Mouse (Mus musculus): ENCODE data around the gene Camta2. TPM values are rescaled to one million over a fixed set of nuclear protein-coding genes. Genes with fewer than 3 reads are reported as not detected.

Camta2 gene
- polyA plus RNA-seq, 1 experiment from 2014 or later = 12.8 TPM

DNA sequence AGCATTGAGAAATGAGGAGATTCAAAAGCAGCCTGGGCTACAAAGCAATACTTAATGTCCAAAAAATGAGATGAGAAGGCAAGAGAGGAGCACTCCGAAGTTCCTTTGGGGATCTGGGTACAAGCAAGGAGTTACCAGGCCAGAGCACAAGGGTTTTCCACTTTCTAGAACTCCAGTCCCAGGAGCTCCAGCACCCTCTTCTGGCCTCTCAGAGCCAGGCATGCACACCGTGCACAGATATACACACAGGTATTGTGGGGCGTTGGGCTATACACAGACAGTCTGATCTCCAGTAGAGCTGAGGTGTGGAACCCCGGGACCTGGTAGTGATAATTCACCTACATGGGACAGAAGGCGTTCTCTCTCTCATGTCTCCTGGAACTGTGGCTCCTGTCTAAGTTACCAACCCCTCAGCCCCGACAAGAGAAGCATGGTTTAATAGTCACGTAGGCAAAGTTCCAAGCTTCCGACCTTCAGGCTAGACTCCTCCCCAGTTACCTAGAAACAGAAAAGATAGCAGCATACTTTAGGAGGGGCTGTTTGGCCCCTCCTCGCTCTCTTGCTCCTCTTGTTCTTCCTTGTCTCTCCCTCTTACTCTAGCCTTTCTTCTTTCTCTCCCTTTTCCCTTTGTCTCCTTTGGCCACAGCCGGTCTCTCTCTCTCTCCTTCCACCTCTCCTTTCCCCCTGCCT is 64.7 kb downstream of the Camta2 start:
- Histone ChIP-seq H3K27me3 (no peaks in the 10 kb centered on the region), H3K27ac (no peak overlapping the region), H3K9me3 (no peaks in the 10 kb centered on the region), H3K9ac (no peak overlapping the region), H3K4me2 (no peak overlapping the region), H3K4me3 (no peak overlapping the region), H3K4me1 (0 out of 2 replicates have a peak, but pooled peaks cover 8% of the 10 kb centered on the region), H3K36me3 (no peaks in the 10 kb centered on the region)
- no peak for ATAC-seq (ENCODE audit: borderline replicate concordance, extremely low read depth, low FRiP score, low TSS enrichment)
- 61% methylated on average over 10 of the region's 10 CpGs for WGBS

DNA sequence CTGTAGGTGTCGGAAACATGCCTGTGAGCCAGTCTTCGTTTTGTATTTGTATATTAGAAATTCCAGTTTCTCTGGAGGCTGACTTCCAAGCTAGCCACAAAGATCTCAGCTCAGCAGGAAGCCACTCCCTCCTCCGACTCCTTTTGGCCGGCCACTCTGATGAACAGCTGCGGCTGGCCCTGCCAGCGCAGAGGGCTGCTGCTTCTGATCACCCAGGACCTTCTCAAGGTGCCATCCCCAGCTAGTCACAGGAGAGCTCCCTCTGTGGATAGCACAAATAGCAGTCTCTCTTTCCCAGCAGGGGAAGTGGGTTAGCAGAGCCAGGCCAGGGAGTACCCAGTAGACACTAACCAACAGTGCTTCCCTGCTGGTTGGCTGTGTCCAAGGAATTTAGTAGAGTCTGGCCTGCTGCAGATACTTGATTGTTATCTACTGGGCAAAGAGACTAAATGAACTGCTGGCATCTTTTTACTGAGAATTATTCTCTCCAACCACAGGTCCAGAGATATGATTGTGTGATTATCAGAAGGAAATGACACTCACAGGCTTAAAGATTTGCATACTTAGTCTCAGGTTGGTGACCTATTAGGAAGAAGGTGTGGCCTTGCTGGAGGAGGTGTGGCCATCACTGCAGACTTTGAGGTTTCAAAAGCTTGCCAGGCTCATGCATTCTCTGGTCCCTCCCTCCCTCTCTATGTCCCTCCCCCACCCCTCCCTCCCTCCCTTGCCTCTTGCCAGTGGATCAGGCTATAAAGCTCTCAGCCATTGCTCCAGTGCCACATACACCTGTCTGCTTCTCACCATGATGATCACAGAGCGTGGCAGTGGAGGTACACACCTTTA is 65.7 kb downstream of the Camta2 start:
- no peak overlapping the region for H3K9ac ChIP-seq
- WGBS = 40% methylated on average over 7 of the region's 7 CpGs
- no peak overlapping the region for H3K27ac ChIP-seq
- ATAC-seq (ENCODE audit: borderline replicate concordance, extremely low read depth, low FRiP score, low TSS enrichment) = 0 out of 2 replicates have a peak, but pooled peaks have one; percentile 27
- H3K4me1 ChIP-seq = 0 out of 2 replicates have a peak, but pooled peaks cover 8% of the 10 kb centered on the region
- no peak overlapping the region for H3K4me2 ChIP-seq
- no peaks in the 10 kb centered on the region for H3K9me3 ChIP-seq
- no peak overlapping the region for H3K4me3 ChIP-seq
- no peaks in the 10 kb centered on the region for H3K36me3 ChIP-seq
- no peaks in the 10 kb centered on the region for H3K27me3 ChIP-seq

Small RNA genes within 50 kb of the gene (microRNA-seq; reads per million reads assigned to microRNA genes)
- not detected for gene Mir6925

Other genes starting within 250 kb of the Camta2 start
- 40.5 and 43.1 TPM in 2 replicates for gene Med11, start 236.2 kb downstream of the Camta2 start, polyA plus RNA-seq (2015; fragmentation: Nextera tagmentation; extraction: Ambion mirVana)
- 0.45 and 0.73 TPM in 2 replicates for gene Zmynd15, start 228.7 kb downstream of the Camta2 start, polyA plus RNA-seq (2015; fragmentation: Nextera tagmentation; extraction: Ambion mirVana)
- 6.3 and 7.3 TPM in 2 replicates for gene Cxcl16, start 228.1 kb downstream of the Camta2 start, polyA plus RNA-seq (2015; fragmentation: Nextera tagmentation; extraction: Ambion mirVana)
- 1.2 and 1.8 TPM in 2 replicates for gene Tm4sf5, start 182.9 kb downstream of the Camta2 start, polyA plus RNA-seq (2015; fragmentation: Nextera tagmentation; extraction: Ambion mirVana)
- 1.0 and 1.2 TPM in 2 replicates for gene Vmo1, start 173.5 kb downstream of the Camta2 start, polyA plus RNA-seq (2015; fragmentation: Nextera tagmentation; extraction: Ambion mirVana)
- gene Gltpd2, start 168.9 kb downstream of the Camta2 start, polyA plus RNA-seq (2015; fragmentation: Nextera tagmentation; extraction: Ambion mirVana) = 0.62 and 0.86 TPM in 2 replicates
- gene Psmb6, start 162.7 kb downstream of the Camta2 start, polyA plus RNA-seq (2015; fragmentation: Nextera tagmentation; extraction: Ambion mirVana) = 771 and 802 TPM in 2 replicates
- not detected in 2 replicates for gene Gm40193, start 155.2 kb downstream of the Camta2 start, polyA plus RNA-seq (2015; fragmentation: Nextera tagmentation; extraction: Ambion mirVana)
- gene Pld2, start 148.0 kb downstream of the Camta2 start, polyA plus RNA-seq (2015; fragmentation: Nextera tagmentation; extraction: Ambion mirVana) = 8.6 and 8.9 TPM in 2 replicates
- 8.6 and 10.8 TPM in 2 replicates for gene Mink1, start 125.2 kb downstream of the Camta2 start, polyA plus RNA-seq (2015; fragmentation: Nextera tagmentation; extraction: Ambion mirVana)
- gene 4930544D05Rik, start 72.3 kb downstream of the Camta2 start, polyA plus RNA-seq (2015; fragmentation: Nextera tagmentation; extraction: Ambion mirVana) = not detected in 2 replicates
- gene Chrne, start 68.9 kb downstream of the Camta2 start, polyA plus RNA-seq (2015; fragmentation: Nextera tagmentation; extraction: Ambion mirVana) = 0.26 TPM in 1 of 2 replicates, not detected in the other
- 0.37 and 0.38 TPM in 2 replicates for gene Gp1ba, start 49.0 kb downstream of the Camta2 start, polyA plus RNA-seq (2015; fragmentation: Nextera tagmentation; extraction: Ambion mirVana)
- 101 and 119 TPM in 2 replicates for gene Rnf167, start 40.9 kb downstream of the Camta2 start, polyA plus RNA-seq (2015; fragmentation: Nextera tagmentation; extraction: Ambion mirVana)
- gene Slc25a11, start 40.6 kb downstream of the Camta2 start, polyA plus RNA-seq (2015; fragmentation: Nextera tagmentation; extraction: Ambion mirVana) = 150 and 162 TPM in 2 replicates
- 1,970 and 2,089 TPM in 2 replicates for gene Pfn1, start 33.5 kb downstream of the Camta2 start, polyA plus RNA-seq (2015; fragmentation: Nextera tagmentation; extraction: Ambion mirVana)
- gene Eno3, start 30.9 kb downstream of the Camta2 start, polyA plus RNA-seq (2015; fragmentation: Nextera tagmentation; extraction: Ambion mirVana) = 27.9 and 33.3 TPM in 2 replicates
- gene Spag7, start 18.7 kb downstream of the Camta2 start, polyA plus RNA-seq (2015; fragmentation: Nextera tagmentation; extraction: Ambion mirVana) = 170 TPM in 2 replicates
- gene Inca1, start 12.1 kb upstream of the Camta2 start, polyA plus RNA-seq (2015; fragmentation: Nextera tagmentation; extraction: Ambion mirVana) = 1.0 and 1.5 TPM in 2 replicates
- 4.7 and 4.8 TPM in 2 replicates for gene Kif1c, start 12.4 kb upstream of the Camta2 start, polyA plus RNA-seq (2015; fragmentation: Nextera tagmentation; extraction: Ambion mirVana)
- gene Zfp3, start 76.1 kb upstream of the Camta2 start, polyA plus RNA-seq (2015; fragmentation: Nextera tagmentation; extraction: Ambion mirVana) = 4.6 and 5.4 TPM in 2 replicates
- 0.35 and 0.46 TPM in 2 replicates for gene Scimp, start 124.5 kb upstream of the Camta2 start, polyA plus RNA-seq (2015; fragmentation: Nextera tagmentation; extraction: Ambion mirVana)
- gene Rabep1, start 156.7 kb upstream of the Camta2 start, polyA plus RNA-seq (2015; fragmentation: Nextera tagmentation; extraction: Ambion mirVana) = 29.9 and 32.5 TPM in 2 replicates